Mouse (Mus musculus) left cerebral cortex, postnatal 36 days (tissue): ENCODE measurements at regions not wholly inside any gene's neighbourhood (a gene's known extent, or its start where the extent isn't known, plus 50 kb on each side); places are given as distances from the start of the nearest gene placed in this dataset.
"Not testable (repeated sequence)": the region's sequence is repeated elsewhere in the genome, so short reads cannot be mapped to it uniquely, and the experiment has no call there.

Source experiments
- DNase-seq, 2 experiments: peaks; one replicate each; pipeline ENCODE4 v3.0.0; 2021 to 2022; ENCODE audit warnings: low spot score in 2 of 2, mixed read lengths in 1 of 2
- intact Hi-C: fragments of 180-260 bp; cut with DNase I; formaldehyde crosslinking; loops from one replicate; pipeline ENCODE4 v1.15.1; 2025

GRCm38 (mm10) chr2:128263880-128264279, 138.0 kb downstream of the Bcl2l11 start:
- intact Hi-C loops = no loop called here

DNA sequence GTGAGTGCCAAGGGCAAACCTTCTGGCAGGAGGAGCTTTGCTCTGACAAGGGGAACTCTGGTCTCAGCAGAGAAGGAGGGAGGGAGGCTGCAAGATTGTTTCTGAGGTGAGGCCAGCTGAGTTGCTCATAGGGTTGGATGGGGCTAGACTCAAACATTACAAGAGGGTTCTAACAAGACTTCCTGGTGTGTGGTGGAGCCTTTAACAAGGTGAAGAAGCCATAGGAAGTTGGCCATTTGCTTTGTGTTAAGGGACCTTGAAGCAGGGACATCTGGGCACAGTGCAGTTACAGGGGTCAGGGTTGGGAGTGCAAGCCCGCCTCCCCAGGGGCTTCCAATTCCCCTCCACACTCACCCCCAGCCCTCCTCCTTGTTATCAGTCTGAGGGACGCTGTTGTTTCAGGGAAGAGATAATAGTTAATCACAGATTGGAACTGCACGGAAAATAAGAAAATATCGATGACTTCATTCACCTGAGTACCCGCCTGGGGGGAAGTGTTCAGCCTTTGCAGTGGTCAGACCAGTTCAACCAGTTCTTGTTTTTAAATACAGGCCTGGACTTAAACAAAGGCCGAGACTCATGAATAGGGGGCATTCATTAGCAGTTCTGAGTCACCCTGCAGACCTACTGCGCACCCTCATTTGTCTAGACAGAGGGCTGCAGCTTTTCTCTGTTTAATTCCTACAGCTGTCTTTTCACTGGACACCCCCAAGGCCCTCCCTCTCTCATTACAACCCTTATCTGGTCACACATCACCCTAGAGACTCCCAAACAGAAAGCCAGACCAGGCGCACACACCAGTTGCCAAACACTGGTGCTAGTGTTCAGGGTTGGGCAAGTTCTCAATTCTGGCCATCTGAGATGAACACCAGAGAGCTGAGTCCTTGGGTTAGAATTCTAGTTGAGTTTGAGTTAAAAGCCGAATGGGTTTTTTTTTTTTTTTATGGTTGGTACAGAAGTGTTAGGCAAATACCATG, 139.5 kb downstream of the Bcl2l11 start:
- no peak for DNase-seq
- intact Hi-C loops = no loop called here

More at GRCm38 (mm10) chr2:128263880-128264279, 138.0 kb downstream of the Bcl2l11 start:
- DNase-seq = no peak

DNA sequence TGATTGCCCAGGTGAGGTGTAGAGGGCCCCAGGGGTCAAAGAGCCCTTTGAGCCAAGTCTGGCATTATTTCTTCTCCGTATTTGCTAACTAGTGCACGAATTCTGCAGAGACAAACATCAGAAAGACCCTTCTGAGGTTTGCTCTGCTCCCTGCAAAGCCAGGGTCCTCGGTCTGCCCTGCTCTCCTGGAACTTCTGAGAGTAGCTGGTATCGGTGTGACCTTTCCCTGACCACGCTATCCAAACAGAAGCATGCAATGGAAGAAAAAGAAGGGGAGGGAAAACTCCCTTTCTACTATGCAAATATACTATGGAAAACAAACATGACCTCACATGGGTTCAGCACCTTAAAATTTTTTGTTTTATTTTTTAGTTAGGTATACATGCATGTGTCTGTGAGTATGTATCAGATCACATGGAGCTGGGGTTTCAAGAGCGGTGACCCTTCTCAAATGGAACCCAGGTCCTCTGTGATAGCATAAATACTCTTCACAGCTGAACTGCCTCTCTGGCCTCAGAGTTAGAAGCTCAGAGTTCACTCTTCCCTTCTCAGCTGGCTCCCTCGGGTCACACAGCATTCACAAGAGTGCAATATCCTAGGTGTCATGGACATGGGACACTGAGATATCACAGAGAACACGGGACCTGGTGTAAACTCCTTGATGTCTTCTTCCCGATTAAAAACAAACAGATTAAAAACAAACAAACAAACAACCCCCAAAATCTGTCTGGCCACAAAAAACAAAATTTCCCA, 144.7 kb downstream of the Bcl2l11 start:
- no peak for DNase-seq
- intact Hi-C loops = no loop called here

GRCm38 (mm10) chr2:128272789-128273188, 147.0 kb downstream of the Bcl2l11 start:
- no peak for DNase-seq
- intact Hi-C loops = no loop called here

- intact Hi-C loops = no loop called here
- no peak for DNase-seq
Measured at GRCm38 (mm10) chr2:128273292-128273691, 147.5 kb downstream of the Bcl2l11 start.

- intact Hi-C loops = no loop called here
- DNase-seq = no peak
Measured at GRCm38 (mm10) chr2:128276337-128276736, 150.5 kb downstream of the Bcl2l11 start.

DNA sequence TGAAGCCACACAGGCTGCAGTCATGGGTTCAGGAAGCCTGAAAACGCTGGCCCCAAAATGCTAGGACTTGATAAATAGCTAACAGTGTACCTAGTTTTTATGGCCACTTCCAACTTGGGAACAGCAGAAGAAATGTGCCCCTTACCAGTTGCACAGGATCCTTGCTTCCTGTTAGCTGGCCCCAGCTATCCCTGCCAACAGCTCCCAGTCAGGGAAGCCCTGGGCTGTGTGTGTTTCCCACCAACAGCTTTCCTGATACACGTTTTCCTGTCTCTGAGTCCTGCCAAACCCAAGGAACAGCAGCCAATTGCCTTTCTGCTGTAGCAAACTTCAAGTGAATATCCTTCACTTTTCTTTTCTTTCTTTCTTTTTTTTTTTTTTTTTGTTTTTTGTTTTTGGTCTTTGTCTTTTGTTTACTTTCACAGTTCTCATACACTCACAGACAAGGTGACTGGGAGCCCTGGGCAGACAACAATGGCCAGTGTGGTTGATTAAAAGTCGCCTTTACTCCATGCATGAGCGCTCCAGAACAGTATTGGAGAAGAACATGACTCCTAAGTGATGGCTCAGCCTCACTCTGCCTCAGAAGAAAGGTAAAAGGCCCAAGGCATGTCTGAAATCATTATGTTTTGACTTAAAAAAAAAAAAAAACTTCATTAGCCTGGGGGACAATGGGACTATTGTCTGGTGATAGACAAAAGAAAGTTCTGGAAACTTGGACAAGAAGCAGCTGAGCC, 151.7 kb downstream of the Bcl2l11 start:
- intact Hi-C loops = no loop called here
- DNase-seq = no peak

GRCm38 (mm10) chr2:128278124-128278432, 152.2 kb downstream of the Bcl2l11 start:
- intact Hi-C loops = no loop called here
- no peak for DNase-seq

GRCm38 (mm10) chr2:128278608-128279081, 152.8 kb downstream of the Bcl2l11 start:
- DNase-seq = peak in 1 of 2 experiments; percentile 21
- intact Hi-C loops = no loop called here

- DNase-seq = no peak
- intact Hi-C loops = no loop called here
Measured at GRCm38 (mm10) chr2:128279127-128279710, 153.4 kb downstream of the Bcl2l11 start.

GRCm38 (mm10) chr2:128282591-128282990, 156.8 kb downstream of the Bcl2l11 start:
- DNase-seq = no peak
- intact Hi-C loops = no loop called here

DNA sequence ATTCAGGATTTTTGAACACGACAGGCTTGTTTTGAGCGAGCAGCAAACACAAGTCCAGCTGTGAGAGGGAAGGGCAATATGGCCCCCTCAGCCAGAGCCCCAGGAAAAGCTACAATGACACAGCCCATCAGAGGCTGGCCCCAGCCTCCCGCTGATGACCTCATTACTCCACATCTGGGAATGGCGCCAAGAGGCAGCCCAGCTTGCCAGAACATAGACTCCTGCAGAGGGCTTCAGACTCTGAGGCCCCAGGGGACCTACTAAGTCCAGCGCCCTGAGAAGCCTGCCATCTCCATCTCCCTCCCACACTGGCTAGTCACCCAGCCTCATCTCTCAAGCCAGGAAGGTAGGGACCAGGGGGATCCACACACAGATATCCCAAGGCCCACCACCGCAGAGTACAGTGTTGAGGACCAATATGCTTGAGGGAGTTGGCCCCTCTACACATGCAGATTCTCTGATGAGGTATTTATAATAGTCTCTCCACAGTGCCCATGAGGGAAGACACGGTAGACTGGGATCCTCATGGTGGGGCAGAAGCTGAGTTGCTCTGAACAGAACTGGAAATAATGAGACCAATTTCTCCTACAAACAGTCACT, 159.1 kb downstream of the Bcl2l11 start:
- peak; percentile 25 to 51 for DNase-seq
- intact Hi-C loops = no loop called here

- DNase-seq = peak in 1 of 2 experiments; percentile 22
- intact Hi-C loops = no loop called here
Measured at GRCm38 (mm10) chr2:128285457-128285856, 159.6 kb downstream of the Bcl2l11 start.

GRCm38 (mm10) chr2:128288138-128288551, 162.3 kb downstream of the Bcl2l11 start:
- no peak for DNase-seq
- intact Hi-C loops = no loop called here

DNA sequence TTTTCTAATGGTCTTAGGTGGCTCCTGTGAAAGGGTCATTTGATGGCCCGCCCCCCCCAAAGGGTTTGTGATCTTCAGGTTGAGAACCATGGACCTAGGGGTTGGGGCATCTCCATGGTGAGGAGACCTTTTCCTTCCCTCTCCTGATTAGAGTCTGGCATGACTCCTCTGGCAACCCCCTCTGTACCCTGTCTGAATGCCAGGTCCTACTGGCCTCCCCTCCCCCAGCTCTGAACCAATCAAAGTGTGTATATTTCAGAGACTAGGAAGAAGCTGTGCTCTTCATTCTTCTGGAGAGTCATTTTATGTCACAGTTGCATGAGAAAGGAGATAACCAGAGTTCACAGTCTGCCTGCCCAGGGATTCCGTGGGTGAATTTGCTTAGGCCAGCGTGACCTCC, 164.8 kb downstream of the Bcl2l11 start:
- no peak for DNase-seq
- intact Hi-C loops = no loop called here

GRCm38 (mm10) chr2:128294610-128295009, 168.8 kb downstream of the Bcl2l11 start:
- no peak for DNase-seq
- intact Hi-C loops = no loop called here

GRCm38 (mm10) chr2:128295018-128295424, 169.2 kb downstream of the Bcl2l11 start:
- intact Hi-C loops = no loop called here
- DNase-seq = no peak

DNA sequence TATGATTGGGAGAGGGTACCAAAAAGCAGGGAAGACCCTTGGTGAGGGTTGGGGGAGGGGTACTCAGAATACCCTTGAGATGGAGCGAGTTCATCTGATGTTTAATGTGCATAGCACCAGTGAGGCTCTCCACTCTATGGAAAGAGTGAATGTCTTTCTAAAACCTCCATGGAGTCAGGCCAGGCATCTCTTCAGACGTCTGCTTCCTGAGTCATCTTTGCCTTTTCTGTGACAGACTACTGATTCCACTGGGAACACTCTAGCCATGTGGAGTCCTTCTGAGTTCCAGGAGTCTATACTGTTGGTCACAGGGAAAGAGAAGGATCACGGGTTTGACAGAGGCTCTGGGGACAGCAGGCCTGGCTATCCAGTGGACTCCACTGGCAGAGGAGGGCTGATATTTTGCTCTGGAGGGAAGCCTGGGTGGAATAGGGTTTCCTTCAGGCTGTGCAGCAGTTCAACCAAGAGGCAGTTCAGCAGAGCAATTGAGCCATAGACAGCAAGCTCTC, 169.9 kb downstream of the Bcl2l11 start:
- DNase-seq = no peak
- intact Hi-C loops = no loop called here

GRCm38 (mm10) chr2:128296423-128296822, 170.6 kb downstream of the Bcl2l11 start:
- intact Hi-C loops, DNase-seq: not testable (repeated sequence)
